Mouse (Mus musculus): ENCODE data around the gene Gm49396. TPM values are rescaled to one million over a fixed set of nuclear protein-coding genes. Genes with fewer than 3 reads are reported as not detected.

Gene Gm49396
- polyA plus RNA-seq, 1 experiment from 2014 or later: 4.1 TPM

DNA sequence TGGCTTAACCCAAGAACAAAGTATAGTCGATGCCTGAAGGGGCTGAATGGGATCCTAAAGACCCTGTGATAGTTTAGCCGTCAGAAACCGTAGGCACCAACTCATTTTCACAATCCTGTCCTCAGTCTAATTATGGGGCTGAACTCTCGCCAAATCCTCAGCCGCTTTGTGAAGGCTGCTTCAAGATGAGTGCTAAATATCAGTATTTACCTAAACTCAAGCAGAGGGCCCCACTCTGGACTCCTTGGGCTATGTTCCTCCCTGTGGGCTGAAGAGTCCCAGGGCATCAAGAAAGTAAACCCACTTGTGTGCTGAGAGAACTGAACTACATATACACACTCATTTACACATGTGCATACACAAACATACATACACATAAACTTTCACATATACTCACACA, 33.7 kb downstream of the Gm49396 start:
- H3K9me3 ChIP-seq (replicated peaks; ENCODE audit: control insufficient read depth, low read length): no peaks in the 10 kb centered on the region
- WGBS (ENCODE audit: insufficient replicate concordance): 62% methylated on average over 5 of the region's 5 CpGs
- H3K4me1 ChIP-seq (ENCODE audit: control insufficient read depth, low read depth, low read length): peaks cover 12% of the 10 kb centered on the region
- H3K4me2 ChIP-seq (ENCODE audit: low read depth, low read length): no peak overlapping the region
- H3K4me3 ChIP-seq (ENCODE audit: low read depth, low read length): no peak overlapping the region
- H3K9ac ChIP-seq (ENCODE audit: low read depth, low read length): no peak overlapping the region
- ATAC-seq (ENCODE audit: low read depth): no peak
- H3K36me3 ChIP-seq (ENCODE audit: control insufficient read depth, insufficient read depth): no peaks in the 10 kb centered on the region
- no peak overlapping the region for H3K27ac ChIP-seq (ENCODE audit: low read length)
- H3K27me3 ChIP-seq (ENCODE audit: control insufficient read depth, insufficient read depth, low read depth, low read length): no peaks in the 10 kb centered on the region

DNA sequence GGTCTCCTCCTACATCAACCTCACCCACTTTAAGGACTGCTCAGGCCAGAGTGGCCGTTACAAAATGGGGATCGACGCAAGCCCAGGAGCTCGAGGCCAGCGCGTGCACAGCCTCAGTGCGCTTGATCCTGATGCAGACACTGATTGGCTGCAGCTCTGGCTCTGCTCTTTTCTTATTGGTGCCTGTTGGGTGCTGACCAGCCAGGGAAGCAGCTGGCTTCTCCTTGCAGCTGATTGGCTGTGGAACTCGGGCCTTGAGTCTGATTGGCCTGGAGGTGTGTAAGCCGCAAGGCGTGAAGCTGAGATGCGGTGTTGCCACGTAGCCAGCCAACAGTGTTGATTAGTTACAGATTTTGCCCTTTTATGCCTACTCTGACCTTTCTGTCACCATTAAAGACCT, 35.6 kb downstream of the Gm49396 start, which contains the start of gene Zbtb32:
TSS of gene Zbtb32 (minus strand) at position 124 of the 400 bp plus-strand sequence.
- Histone ChIP-seq H3K4me1 (ENCODE audit: control insufficient read depth, low read depth, low read length) (peaks cover 12% of the 10 kb centered on the region), H3K4me2 (ENCODE audit: low read depth, low read length) (peak within 1 kb of the TSS; percentile 39; the same call in 1 of the 2 replicates), H3K4me3 (ENCODE audit: low read depth, low read length) (no peak within 1 kb of the TSS), H3K36me3 (ENCODE audit: control insufficient read depth, insufficient read depth) (no peaks in the 10 kb centered on the region), H3K27me3 (ENCODE audit: control insufficient read depth, insufficient read depth, low read depth, low read length) (no peaks in the 10 kb centered on the region), H3K9me3 (replicated peaks; ENCODE audit: control insufficient read depth, low read length) (no peaks in the 10 kb centered on the region), H3K9ac (ENCODE audit: low read depth, low read length) (0 out of 2 replicates have a peak within 1 kb of the TSS, but pooled peaks have one; percentile 40), H3K27ac (ENCODE audit: low read length) (no peak within 1 kb of the TSS)
- 88% methylated on average over 12 of the region's 12 CpGs for WGBS (ENCODE audit: insufficient replicate concordance)
- ATAC-seq (ENCODE audit: low read depth): no peak

DNA sequence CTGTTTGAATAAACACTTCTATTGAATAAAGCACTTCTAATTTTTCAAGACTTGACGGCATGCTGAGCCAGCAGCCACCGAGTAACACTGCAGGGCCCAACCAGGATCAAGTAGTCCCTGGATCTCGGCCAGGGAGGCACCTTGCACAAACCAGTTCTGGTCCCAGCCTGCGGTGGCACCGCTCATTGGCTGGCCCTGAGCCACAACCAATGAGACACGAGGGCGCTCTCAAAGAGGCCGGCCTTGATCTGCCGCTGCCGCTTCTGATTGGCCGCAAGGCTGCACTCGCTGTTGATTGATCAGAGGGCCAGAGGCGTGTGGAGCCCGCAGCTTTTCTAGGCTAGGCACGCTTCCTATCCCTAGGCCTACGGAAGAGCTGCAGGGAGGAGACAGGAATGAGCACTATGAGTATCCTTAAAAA, 36.8 kb downstream of the Gm49396 start:
- Histone ChIP-seq H3K9me3 (replicated peaks; ENCODE audit: control insufficient read depth, low read length) (no peaks in the 10 kb centered on the region), H3K4me1 (ENCODE audit: control insufficient read depth, low read depth, low read length) (peaks cover 10% of the 10 kb centered on the region), H3K9ac (ENCODE audit: low read depth, low read length) (0 out of 2 replicates have a peak overlapping the region, but pooled peaks have one; percentile 40), H3K4me3 (ENCODE audit: low read depth, low read length) (no peak overlapping the region), H3K27ac (ENCODE audit: low read length) (no peak overlapping the region), H3K27me3 (ENCODE audit: control insufficient read depth, insufficient read depth, low read depth, low read length) (no peaks in the 10 kb centered on the region), H3K4me2 (ENCODE audit: low read depth, low read length) (peak overlapping the region; percentile 42), H3K36me3 (ENCODE audit: control insufficient read depth, insufficient read depth) (no peaks in the 10 kb centered on the region)
- peak; percentile 98 for ATAC-seq (ENCODE audit: low read depth)
- WGBS (ENCODE audit: insufficient replicate concordance): 2% methylated on average over 16 of the region's 16 CpGs

DNA sequence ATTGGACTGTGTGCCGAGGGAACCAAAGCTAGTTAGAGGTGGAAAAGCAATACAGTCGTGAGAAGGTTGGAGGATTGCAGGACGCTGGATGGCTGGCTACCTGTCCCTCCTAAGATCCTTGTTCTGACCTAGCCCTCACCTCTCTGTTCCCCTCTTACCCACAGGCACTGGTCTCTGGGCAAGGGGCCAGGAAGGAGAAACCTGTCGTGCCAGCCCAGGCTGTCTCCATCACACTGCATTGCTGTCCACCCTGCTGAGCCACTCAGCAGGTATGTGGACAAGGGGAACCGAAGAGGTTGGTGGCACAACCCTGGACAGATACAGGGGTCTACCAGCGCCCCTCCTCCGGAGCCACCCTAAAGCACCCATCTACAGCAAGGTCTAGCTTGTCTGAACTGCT, 37.5 kb downstream of the Gm49396 start:
- ATAC-seq (ENCODE audit: low read depth): no peak
- no peak overlapping the region for H3K4me3 ChIP-seq (ENCODE audit: low read depth, low read length)
- H3K27me3 ChIP-seq (ENCODE audit: control insufficient read depth, insufficient read depth, low read depth, low read length): no peaks in the 10 kb centered on the region
- peak overlapping the region; percentile 42; the same call in 1 of the 2 replicates for H3K4me2 ChIP-seq (ENCODE audit: low read depth, low read length)
- no peak overlapping the region for H3K27ac ChIP-seq (ENCODE audit: low read length)
- no peaks in the 10 kb centered on the region for H3K36me3 ChIP-seq (ENCODE audit: control insufficient read depth, insufficient read depth)
- H3K9me3 ChIP-seq (replicated peaks; ENCODE audit: control insufficient read depth, low read length): no peaks in the 10 kb centered on the region
- 67% methylated on average over 7 of the region's 7 CpGs for WGBS (ENCODE audit: insufficient replicate concordance)
- H3K9ac ChIP-seq (ENCODE audit: low read depth, low read length): no peak overlapping the region
- peaks cover 10% of the 10 kb centered on the region for H3K4me1 ChIP-seq (ENCODE audit: control insufficient read depth, low read depth, low read length)

DNA sequence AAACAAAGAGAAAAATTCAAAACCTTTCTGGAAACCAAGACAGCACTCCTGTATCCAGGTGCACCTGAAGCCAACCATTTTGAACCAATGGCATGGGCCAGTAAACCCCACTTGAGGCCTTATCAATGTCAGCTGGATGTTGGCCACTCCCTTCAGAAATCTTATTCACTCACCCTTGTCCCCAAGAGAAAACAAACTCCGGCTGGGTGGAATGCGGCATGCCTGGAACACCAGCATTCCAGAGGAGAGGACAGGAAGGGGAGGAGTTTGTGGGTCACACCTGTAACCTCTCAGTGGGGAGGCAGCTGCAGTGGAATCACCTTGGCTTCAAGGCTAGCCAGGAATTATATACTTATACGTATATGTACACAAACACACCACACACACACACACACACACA, 39.4 kb downstream of the Gm49396 start:
- Histone ChIP-seq H3K9me3 (replicated peaks; ENCODE audit: control insufficient read depth, low read length) (no peaks in the 10 kb centered on the region), H3K4me2 (ENCODE audit: low read depth, low read length) (no peak overlapping the region), H3K36me3 (ENCODE audit: control insufficient read depth, insufficient read depth) (no peaks in the 10 kb centered on the region), H3K9ac (ENCODE audit: low read depth, low read length) (no peak overlapping the region), H3K4me1 (ENCODE audit: control insufficient read depth, low read depth, low read length) (peaks cover 10% of the 10 kb centered on the region), H3K27ac (ENCODE audit: low read length) (no peak overlapping the region), H3K4me3 (ENCODE audit: low read depth, low read length) (no peak overlapping the region), H3K27me3 (ENCODE audit: control insufficient read depth, insufficient read depth, low read depth, low read length) (no peaks in the 10 kb centered on the region)
- 57% methylated on average over 3 of the region's 3 CpGs for WGBS (ENCODE audit: insufficient replicate concordance)
- ATAC-seq (ENCODE audit: low read depth): no peak

DNA sequence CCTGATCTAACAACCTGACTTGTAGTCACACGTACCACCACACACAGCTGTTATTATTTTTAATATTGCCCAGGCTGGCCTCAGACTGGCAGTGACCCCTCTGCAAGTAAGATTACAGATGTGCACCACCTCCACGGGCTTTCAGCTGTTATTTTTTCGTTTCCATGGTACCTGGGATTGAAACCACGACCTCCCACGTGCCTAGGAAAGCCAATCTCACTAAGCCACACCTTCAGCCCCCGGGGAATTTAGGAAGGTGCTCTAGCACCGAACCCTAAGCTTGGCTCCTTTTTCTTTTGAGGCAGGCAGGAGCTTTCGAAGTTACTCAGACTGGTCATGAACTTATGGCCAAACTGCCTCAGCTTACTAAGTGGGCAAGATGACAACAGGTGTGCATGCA, 41.3 kb downstream of the Gm49396 start:
- H3K9ac ChIP-seq (ENCODE audit: low read depth, low read length): no peak overlapping the region

DNA sequence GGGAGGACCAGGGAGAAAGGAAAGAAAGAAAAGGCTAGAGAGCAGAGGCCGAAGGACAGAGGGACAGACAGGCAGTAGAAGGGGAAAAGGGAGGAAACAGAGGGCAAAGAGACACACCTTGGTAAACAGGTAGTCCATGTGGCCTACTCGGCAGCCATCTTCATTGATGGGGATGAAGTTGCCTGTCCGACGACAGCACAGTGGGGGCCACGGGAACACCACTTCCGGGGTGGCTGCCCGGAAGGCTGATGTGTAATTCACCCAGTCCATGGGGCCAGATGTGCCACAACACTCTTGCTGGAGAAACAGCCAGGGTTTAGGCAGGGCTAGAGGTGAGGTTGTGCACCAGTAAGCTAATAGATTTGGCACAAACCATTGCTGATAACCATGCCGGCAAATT, 41.8 kb downstream of the Gm49396 start:
- no peak overlapping the region for H3K4me3 ChIP-seq (ENCODE audit: low read depth, low read length)
- peaks cover 6% of the 10 kb centered on the region for H3K4me1 ChIP-seq (ENCODE audit: control insufficient read depth, low read depth, low read length)
- no peaks in the 10 kb centered on the region for H3K27me3 ChIP-seq (ENCODE audit: control insufficient read depth, insufficient read depth, low read depth, low read length)
- ATAC-seq (ENCODE audit: low read depth): no peak
- no peak overlapping the region for H3K27ac ChIP-seq (ENCODE audit: low read length)
- H3K4me2 ChIP-seq (ENCODE audit: low read depth, low read length): no peak overlapping the region
- H3K36me3 ChIP-seq (ENCODE audit: control insufficient read depth, insufficient read depth): no peaks in the 10 kb centered on the region
- WGBS (ENCODE audit: insufficient replicate concordance): 70% methylated on average over 8 of the region's 8 CpGs
- H3K9me3 ChIP-seq (replicated peaks; ENCODE audit: control insufficient read depth, low read length): no peaks in the 10 kb centered on the region
- no peak overlapping the region for H3K9ac ChIP-seq (ENCODE audit: low read depth, low read length)

More for the DNA sequence above, 41.3 kb downstream of the Gm49396 start:
- Histone ChIP-seq H3K4me3 (ENCODE audit: low read depth, low read length) (no peak overlapping the region), H3K27ac (ENCODE audit: low read length) (no peak overlapping the region), H3K4me2 (ENCODE audit: low read depth, low read length) (no peak overlapping the region), H3K4me1 (ENCODE audit: control insufficient read depth, low read depth, low read length) (peaks cover 10% of the 10 kb centered on the region), H3K9me3 (replicated peaks; ENCODE audit: control insufficient read depth, low read length) (no peaks in the 10 kb centered on the region), H3K36me3 (ENCODE audit: control insufficient read depth, insufficient read depth) (no peaks in the 10 kb centered on the region), H3K27me3 (ENCODE audit: control insufficient read depth, insufficient read depth, low read depth, low read length) (no peaks in the 10 kb centered on the region)
- no peak for ATAC-seq (ENCODE audit: low read depth)
- 47% methylated on average over 8 of the region's 8 CpGs for whole genome bisulfite sequencing (ENCODE audit: insufficient replicate concordance)

DNA sequence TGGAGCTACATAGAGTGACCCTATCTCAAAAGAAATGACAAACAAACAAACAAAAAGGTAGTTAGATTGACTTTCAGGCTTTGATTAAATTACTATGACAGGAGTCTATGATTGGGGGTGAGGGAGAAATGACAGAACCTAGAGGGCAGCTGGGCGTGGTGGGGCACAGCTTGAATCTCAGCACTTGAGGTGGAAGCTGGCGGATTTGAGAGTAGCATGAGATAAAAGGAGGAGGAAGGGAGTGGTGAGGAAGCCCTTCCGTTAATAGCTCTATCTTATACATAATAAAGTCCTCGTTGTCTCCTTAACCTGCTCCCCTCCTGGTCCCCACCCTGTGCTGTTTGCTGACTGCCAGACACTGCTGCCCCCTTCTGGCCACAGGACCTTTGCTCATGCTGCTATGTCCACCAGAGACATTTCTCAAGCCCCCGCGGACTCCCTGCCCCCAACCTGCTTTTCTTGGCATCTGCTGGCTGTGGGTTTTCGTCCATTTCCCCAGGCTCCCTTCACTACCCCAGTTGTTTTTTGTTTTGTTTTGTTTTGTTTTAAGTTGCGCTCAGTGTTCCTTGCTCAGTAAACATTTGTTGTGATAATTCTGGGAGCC, 44.7 kb downstream of the Gm49396 start:
- Histone ChIP-seq H3K4me2 (ENCODE audit: low read depth, low read length) (no peak overlapping the region), H3K36me3 (ENCODE audit: control insufficient read depth, insufficient read depth) (no peaks in the 10 kb centered on the region), H3K27ac (ENCODE audit: low read length) (no peak overlapping the region), H3K9ac (ENCODE audit: low read depth, low read length) (no peak overlapping the region), H3K4me1 (ENCODE audit: control insufficient read depth, low read depth, low read length) (no peaks in the 10 kb centered on the region), H3K9me3 (replicated peaks; ENCODE audit: control insufficient read depth, low read length) (no peaks in the 10 kb centered on the region), H3K4me3 (ENCODE audit: low read depth, low read length) (no peak overlapping the region), H3K27me3 (ENCODE audit: control insufficient read depth, insufficient read depth, low read depth, low read length) (no peaks in the 10 kb centered on the region)
- WGBS (ENCODE audit: insufficient replicate concordance): 18% methylated on average over 8 of the region's 8 CpGs
- 0 out of 2 replicates have a peak, but pooled peaks have one; percentile 45 for ATAC-seq (ENCODE audit: low read depth)

DNA sequence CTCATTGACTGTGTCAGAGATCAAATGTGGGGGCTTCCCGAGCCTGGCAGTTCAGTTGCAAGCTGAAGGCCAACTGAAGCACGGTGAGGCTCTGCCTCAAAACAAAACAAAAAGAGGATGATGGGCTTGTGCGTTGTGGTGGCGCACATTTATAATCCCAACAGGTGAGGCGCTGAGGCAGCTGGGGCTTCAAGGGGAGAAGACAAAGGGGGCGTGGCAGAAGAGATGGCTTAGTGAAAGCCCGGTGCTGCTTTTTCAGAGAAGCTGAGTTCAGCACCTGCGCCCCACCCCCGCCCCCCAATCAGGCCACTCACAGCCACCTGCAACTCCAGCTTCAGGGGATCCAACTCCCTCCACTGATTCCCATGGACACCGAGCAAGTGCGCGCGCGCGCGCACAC, 45.3 kb downstream of the Gm49396 start:
- Histone ChIP-seq H3K36me3 (ENCODE audit: control insufficient read depth, insufficient read depth) (no peaks in the 10 kb centered on the region), H3K27ac (ENCODE audit: low read length) (no peak overlapping the region), H3K4me3 (ENCODE audit: low read depth, low read length) (no peak overlapping the region), H3K9ac (ENCODE audit: low read depth, low read length) (no peak overlapping the region), H3K4me2 (ENCODE audit: low read depth, low read length) (no peak overlapping the region), H3K4me1 (ENCODE audit: control insufficient read depth, low read depth, low read length) (no peaks in the 10 kb centered on the region), H3K9me3 (replicated peaks; ENCODE audit: control insufficient read depth, low read length) (no peaks in the 10 kb centered on the region), H3K27me3 (ENCODE audit: control insufficient read depth, insufficient read depth, low read depth, low read length) (no peaks in the 10 kb centered on the region)
- 46% methylated on average over 16 of the region's 16 CpGs for WGBS (ENCODE audit: insufficient replicate concordance)
- ATAC-seq (ENCODE audit: low read depth): no peak

Data from liver, embryonic 16.5 days (tissue).